Mouse (Mus musculus): ENCODE data around the gene Tekt5.

Tekt5 gene

DNA sequence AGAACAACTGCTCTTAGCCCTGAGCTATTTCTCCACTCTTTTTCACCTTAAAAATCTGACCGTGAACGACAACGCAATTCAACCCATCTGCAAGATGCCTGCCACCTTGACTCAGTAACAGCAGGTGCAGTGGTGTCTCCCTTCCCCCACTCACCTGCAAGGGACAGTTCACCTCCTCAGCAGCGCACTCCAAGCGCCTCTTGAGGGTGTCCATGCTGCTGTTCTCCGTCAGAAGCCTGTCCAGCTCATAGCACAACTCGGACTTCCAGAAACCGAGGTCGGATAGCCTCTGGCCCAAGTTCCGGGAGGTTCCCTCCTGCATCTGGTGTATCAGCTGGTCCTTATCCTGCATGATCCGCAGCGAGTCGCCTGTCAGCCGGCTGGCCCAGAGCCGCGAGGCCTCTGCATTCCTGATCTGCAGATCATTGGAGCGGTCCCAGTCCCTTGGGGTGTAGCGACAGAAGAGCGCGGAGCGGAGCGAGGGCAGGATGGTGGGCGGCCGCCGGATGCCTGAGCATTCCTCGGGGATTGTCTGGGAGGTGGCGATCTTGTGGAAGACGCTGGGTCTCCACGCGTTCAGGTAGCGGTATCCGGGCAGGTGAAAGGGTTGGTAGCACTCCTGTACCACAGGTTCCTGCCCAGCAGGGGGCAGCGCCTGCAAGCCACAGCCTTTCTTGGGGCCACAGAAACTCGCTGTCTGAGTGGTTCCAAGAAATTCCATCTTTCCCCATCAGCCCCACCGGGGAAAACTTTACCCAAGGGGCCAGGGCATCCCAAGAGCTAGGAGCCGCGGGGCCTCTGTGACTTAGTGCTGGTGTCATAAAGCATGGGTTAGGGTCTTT, at the start of gene Tekt5:
Tekt5 (minus strand) TSS at position 792 of the 842 bp plus-strand sequence.
- no peak for DNase-seq (ENCODE audit: low read depth, low spot score)

DNA sequence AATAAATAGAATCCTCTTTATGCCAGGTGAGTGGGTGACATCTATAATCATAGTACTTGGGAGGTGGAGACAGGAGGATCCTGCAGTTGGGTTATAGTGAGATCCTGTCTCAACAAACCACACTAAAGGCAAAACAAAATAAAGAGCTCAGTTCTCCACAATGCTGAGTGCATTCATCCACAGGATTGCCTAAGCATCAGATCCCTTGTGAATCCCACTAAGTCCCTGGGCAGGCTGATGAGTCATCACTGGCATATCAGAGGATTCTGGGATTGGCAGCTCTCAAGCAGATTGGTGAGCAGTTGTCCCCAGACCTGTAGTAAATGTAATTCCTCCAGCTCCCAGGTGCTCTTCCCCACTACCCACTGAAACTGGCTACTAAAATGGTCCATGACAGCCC, 48.4 kb upstream of the Tekt5 start:
- no peak for DNase-seq (ENCODE audit: low read depth, low spot score)

DNA sequence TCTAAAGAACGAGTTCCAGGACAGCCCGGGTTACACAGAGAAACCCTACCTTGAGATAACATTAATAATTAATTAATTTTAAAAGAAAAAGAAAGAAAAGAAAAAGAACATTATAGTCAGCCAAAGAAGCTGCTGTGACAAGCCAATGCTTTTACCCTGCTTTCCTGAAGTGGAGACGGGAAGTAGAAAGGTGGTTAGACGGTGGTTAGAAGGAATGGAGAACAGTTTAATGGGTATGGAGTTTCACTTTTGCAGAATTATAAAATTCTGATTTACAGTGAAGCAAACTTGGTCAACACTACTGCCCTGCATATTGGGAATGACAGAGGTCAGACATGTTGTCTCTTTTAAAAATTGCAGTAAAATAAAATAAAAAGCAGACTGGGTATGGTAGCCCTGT, 46.5 kb upstream of the Tekt5 start:
- no peak for DNase-seq (ENCODE audit: low read depth, low spot score)

DNA sequence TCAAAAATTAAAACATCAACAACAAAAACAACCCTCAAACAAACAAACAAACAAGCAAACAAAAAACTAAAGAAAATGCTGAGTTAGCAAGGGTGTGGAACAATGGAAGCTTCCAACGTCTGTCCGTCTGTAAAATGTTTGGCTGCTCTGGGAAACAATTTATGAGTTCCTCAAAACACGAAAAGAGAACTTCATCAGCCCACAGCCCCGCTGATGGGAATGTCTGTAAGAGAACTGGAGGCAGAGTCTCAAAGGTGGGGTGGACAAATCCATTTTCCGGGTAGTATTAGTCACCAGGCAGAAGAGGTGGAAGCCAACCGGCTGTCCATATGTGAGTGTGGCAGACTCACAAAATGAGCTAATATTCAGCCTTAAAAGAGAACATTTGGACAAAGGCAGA, 46.0 kb upstream of the Tekt5 start:
- no peak for DNase-seq (ENCODE audit: low read depth, low spot score)

DNA sequence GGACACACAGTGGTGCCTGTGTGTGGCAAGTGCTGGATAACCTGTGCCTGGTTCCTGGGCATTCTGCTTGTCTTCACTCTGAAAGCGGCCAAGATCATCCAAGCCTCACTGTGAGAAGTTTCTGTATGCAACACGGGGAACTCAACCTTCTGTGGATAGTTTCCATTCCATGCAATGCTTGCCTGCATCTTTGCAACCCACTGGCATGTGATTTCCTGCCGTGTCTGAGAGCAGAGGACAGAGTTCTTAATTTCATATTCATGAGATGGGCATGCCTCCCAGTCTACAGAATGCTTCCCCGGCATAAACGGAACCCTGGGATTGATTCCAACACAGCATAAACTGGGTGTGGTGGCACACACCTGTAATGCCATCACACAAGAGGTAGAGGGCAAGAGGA, 42.8 kb upstream of the Tekt5 start:
- no peak for DNase-seq (ENCODE audit: low read depth, low spot score)

DNA sequence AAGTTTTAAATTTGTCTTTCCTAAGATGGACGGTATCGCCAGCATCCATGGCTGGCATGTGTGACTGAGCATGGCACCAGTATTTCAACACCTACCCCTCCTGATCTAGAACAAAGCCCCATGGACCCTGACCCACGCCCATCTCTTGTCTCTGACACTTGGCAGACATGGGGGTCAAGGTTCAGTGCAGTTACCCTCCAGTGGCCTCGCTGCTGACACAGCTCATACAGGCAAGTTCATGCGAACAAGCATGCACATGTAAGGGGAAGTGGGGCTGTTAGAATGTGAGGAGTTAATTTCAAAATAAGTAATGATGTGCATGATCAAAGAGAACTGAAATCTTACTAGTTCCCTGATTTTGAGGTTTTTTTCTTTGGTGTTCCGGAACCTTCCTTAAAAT, 40.9 kb upstream of the Tekt5 start:
- DNase-seq (ENCODE audit: low read depth, low spot score): no peak

DNA sequence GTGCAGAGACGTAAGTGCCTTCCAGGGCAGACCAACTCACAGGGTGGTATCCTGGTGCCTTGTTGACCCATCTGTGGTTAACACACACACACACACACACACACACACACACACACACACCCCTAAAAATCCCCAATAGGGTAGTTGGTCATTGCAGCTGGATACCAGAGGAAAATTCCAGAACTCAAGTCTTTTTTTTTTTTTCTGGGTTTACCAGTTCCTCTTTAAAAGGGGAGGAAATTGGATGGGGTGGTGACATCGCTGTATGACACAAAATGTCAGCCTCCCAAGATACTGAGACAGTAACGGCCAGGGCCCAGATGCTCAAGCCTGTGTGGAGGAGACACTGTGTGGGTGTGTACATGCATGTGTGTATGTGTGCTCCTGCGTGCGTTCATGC, 38.1 kb upstream of the Tekt5 start:
- DNase-seq (ENCODE audit: low read depth, low spot score): no peak

DNA sequence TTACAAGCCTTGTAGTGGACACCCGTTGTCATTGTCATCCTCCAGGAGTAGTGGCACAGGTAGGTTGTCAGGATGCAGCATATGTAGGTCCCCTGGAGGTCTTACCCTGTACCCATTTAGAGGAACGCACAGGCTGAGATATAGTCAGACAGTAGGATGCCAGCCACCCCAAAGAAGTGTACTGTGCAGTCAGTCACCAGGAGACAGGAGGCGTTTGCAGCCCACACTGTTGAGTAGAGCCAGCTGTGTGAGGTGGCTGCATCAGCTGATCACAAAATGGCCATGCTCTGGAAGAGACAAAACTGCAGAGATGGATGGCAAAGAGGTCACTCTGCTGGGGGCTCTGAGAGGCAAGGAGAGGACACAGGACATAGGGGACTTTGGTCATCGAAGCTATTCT, 37.1 kb upstream of the Tekt5 start:
- DNase-seq (ENCODE audit: low read depth, low spot score): no peak

DNA sequence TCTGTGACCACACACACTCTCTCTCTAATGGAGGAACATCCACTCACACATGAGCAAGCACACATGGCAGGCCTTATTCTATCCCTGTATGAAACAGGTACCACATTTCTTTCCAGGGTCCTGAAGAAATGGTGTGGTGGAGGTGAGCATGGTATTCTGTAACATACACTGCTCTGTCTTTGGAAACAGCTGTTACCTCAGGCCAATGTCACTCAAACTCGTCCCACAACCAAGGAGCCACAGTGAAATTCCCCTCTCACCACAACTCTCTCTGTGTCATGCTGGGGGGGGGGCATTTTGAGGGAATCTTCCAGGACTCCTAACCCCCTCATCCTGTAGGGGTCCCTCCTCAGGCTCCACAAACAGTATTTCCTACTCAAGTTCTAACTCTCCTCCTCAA, 36.6 kb upstream of the Tekt5 start:
- DNase-seq (ENCODE audit: low read depth, low spot score): no peak

DNA sequence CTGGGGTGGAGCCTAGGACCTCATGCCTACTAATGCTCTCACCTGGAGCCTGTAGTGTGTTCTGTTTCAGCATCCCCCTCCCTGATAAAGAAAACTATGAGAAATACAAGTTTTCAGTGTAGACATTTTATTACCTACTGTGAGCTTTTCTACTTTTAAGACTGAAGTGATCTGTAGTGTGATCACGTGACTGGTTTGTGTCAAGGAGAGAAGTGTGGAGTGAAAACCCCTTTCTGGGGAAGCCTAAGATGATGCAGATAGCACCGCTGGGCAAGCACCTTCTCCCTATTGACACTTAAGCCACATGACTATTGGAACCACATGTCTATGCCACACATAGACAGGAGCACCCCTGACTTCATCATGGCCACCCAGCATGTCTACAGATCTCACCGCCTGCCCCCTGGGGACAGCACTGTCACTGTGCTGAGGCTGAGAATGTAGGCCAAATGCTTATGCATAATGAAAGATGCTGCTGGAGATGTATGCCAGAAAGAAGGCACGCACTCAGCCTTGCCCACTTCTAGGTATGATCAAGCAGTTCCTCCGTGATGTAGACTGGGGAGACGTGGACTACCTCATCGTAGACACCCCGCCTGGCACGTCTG, 25.3 kb upstream of the Tekt5 start:
- no peak for DNase-seq (ENCODE audit: low read depth, low spot score)

DNA sequence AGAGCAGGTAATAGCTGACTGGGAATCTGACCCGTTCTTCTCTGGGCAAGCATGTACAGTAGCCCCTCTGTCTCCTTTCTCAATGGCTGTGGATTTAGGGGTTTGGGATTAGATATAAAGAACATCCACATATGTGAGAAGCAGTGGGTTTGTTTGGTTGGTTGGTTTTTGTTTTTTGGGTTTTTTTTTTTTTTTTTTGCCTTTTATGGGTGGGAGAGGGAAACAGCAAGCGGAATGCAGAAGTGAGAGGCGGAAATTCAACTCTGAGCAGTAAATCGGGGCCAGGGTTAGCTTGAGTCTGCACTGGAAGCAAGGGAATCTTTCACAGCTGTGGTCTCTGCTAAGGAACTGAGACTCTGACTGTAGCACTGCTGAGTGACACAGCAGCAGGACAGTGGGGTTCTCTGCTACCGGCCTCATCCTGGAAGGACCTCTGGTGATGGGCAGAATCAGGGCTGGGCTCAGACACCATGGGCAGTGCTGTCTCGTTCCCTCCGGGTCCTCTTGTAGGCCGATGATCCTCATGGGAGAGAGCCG, 22.5 kb upstream of the Tekt5 start:
- no peak for DNase-seq (ENCODE audit: low read depth, low spot score)

DNA sequence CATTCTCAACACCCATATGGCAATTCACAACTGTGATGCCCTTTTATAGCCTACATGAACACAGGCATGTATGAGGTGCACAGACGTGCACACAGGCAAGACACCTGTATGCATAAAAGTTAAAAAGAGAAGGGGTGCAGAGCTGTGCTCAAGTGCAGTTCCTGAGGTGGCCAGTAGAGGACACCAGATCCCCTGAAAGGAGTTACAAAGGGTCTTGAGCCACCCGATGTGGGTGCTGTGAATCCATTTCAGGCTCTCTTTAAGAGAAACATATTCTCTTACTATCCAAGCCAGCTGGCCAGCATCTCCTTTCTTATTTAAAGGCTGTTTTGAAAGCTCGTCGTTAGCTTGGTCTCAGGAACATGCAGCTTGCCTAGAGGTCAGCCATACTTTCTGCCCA, 21.6 kb upstream of the Tekt5 start:
- no peak for DNase-seq (ENCODE audit: low read depth, low spot score)

DNA sequence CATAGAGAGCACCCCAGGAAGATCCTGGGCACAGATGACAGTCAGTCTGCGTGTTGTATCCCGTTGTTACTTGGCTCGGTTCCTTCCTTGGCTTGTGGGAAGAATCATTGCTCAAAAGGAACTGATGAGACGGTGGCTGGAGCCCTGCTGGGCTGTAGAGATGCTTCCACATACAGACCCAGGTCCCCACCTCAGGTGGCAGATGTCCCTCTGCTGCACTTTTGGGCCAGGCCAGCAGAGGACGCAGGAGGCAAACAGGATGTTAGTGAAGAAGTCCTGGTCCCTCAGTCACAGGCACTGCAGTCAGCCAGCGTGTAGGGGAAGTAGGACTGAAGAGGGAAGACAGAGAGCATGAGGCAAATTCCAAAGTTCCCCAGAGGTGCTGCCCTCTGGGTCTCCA, 20.7 kb upstream of the Tekt5 start:
- DNase-seq (ENCODE audit: low read depth, low spot score): no peak

DNA sequence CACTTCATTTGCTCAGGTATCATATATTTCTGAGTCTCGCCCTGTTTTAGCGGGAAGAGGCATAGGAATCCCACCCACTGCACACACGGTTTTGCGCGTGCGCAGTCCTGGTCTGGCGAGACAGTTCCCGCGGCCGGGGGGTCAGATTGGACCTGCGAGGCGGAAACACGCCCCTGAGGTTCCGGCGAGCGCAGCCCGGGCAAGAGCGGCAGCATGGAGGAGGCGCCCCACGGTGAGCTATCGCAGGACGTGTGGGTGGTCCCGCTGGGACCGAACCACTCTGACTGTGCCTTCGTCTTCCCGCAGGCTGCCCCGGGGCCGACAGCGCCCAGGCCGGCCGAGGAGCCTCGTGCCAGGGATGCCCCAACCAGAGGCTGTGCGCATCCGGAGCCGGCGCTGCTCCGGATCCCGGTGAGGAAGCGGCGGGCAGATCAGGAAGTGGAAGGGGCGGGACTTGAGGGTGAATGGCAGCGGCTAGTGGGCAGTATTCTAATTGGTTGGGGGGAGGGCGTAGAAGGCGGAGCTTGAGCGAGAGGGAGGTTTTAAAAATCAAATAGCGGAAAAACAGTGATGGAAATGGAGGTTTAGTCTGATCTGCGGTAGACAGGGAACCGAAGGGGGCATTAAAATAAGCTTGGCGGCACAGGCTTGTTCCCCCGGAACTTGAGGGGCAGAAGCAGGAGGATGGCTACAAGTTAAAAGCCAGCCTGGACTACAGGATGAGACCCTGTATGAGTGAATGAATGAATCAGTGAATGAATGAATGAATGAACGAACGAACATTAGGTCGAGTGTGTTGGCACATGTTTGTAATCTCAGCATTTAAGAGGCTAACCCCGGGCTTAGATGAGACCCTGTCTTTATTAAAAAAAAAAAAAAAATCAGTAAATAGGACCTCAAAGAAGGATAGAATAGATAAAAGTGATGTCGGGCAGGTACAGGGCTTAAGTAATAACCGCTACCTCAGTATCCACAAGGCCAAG, 16.8 kb upstream of the Tekt5 start, which contains the start of gene Nubp1:
Nubp1 (plus strand) TSS at position 185 of the 983 bp plus-strand sequence.
- peak; percentile 82 for DNase-seq (ENCODE audit: low read depth, low spot score)

DNA sequence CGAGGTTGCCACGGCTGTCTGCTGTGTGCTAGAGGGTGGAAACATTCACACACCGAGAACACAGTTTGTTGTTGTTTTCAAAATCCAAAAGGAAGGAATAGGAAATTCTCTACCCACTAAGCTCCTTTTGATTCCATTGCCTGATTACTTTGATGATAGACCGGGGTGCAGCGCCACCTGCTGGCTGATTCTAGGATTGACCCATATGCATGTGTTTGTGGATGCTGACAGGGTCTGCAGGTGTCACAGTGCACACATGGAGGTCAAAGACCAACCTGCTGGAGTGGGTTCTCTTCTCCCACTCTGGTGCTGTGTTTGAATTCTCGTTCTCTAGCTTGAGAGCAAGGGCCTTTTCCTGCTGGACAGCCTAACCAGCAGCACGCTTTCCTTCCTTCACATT, 3.9 kb upstream of the Tekt5 start:
- DNase-seq (ENCODE audit: low read depth, low spot score): peak; percentile 45

DNA sequence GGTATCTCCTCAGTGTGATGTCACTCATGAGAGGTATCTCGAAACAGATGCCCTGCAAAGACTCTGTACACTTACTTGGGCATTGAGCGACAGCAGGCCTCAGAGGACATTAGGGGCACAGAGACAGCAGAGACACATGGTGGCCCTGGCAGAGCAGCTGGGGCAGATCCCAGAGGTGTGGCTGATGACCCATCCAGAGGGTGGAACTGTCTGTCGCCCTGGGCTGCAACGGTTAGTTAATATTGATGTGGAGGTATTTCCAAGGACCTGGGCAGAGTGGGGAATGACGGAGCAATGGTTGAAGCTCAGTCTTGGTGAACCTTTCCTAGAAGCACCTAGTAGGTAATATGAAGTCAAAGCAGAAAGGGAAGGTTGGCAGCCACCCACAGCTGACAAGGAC, 3.5 kb upstream of the Tekt5 start:
- no peak for DNase-seq (ENCODE audit: low read depth, low spot score)

DNA sequence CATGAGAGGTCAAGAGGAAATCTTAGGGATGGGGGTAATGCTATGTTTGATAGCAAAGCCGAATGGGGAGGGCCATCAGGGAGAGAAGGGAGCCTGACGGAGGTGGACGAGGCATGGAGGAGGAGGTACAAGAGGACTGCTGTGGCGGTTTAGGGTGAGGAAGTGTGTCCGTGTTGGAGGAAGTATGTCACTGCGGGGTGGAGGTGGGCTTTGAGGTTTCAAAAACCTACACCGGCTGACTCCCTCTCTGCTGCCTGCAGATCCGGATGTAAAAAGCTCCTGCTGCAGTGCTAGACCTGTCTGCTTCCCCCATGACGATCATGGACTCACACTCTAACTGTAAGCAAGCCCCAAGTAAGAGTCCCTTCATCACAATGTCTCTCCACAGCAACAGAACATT, 2.7 kb downstream of the Tekt5 start:
- DNase-seq (ENCODE audit: low read depth, low spot score): no peak

DNA sequence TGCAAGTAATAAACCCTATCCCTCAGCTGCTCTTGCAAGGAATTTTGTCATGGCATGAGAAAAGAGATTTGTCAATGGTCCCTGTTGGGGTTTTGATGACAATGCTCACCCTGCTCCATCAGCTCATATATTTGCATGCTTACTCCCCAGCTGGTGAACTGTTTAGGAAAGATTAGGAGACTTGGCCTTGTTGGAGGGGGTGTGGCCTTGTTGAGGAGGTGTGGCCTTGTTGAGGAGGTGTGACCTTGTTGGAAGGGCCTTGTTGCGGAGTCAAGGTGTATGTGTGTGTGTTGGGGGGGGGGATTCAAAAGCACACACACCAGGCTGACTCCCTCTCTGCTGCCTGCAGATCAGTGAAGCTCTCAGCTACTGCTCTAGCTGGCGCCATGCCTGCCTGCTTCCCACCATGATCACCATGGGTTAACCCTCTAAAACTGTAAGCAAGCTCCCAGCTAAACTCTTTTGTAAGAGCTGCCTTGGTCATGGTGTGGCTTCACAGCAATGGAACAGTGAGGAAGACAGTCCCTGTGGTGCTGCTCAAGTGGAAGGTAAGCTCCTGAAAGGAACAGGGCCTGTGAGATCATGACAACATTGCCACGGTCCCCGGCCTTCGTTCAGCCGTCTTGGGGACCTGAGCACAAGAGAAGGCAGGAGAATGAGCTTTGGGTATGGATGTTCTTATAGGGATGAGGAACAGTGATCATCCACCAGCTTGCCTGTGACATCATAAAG, 6.5 kb downstream of the Tekt5 start:
- DNase-seq (ENCODE audit: low read depth, low spot score): no peak

DNA sequence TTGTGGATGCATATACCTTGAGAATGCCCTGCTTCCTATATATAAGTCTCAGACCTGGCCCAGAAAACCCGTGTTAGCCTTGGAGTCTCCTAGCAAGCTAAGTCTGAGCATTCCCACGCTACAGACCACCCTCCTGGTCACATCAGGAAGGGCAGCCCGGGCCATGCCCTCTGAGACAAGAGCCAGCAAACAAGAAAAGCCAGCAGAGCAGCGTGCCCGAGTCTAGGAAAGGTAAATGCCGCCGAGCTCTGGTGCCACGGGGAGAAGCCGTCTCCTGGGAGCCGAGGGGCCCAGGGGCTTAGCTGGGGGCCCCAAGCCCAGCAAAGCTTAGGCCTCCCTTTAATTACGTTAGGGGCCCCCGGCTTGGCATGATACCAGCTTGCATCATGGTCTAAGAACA, 10.0 kb downstream of the Tekt5 start:
- no peak for DNase-seq (ENCODE audit: low read depth, low spot score)

DNA sequence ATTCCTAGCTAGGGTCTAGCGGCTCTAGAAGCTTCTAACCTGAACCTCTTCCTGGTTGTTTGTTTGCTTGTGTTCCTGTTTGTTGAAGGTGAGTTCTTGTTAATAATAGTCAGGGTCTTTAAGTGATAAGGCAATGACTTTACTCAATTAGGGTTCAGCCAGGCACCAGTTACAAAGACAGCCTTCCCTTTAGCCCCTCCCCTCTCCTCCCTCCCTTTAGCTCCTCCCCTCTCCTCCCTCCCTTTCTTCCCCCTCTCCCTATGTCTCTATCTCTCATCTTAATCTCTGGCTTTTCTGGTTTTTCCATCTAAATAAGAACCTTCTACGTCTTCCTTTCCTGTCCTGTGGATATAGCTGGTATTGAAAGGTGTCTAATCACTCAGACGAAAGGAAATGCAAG, 10.7 kb downstream of the Tekt5 start:
- DNase-seq (ENCODE audit: low read depth, low spot score): no peak

DNA sequence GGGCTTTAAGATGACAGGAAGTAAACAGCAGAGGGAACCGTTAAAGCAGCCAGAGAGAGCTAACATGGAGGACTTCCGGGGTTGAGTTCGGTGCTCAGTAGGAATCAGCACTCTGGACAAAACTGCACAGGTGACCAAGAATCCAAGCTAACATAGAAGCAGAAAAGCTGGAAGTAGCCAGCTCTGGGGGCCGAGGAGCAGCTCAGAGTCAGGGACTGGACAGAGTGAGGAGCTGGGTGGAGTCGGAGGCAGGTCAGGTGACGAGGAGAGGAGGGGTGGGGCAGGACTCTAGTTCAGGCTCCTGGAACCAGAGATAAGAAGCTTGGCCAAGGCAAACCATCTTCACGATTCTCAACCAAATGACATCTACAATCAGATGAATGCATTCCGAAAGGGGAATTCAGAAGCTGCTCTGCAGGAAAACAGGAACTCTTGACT, 11.2 kb downstream of the Tekt5 start:
- no peak for DNase-seq (ENCODE audit: low read depth, low spot score)
